Mouse (Mus musculus) liver, embryonic 11.5 days (tissue): ENCODE measurements around the gene F8. TPM values are rescaled to one million over a fixed set of nuclear protein-coding genes. Genes with fewer than 3 reads are reported as not detected.

Source experiments
- ATAC-seq: fragments of 200-750 bp; cut with Nextera tagmentation; replicated peaks from 2 replicates; pipeline ENCODE4 v1.8.0; 2017; ENCODE audit warnings: moderate number of reproducible peaks, mild to moderate bottlenecking, moderate TSS enrichment, moderate library complexity; ENCODE audit not compliant: low FRiP score
- DNase-seq: peaks from one replicate; pipeline ENCODE4 v3.0.0-alpha.2; 2017; ENCODE audit warnings: low spot score
- H3K27ac ChIP-seq: fragments of 300-500 bp; sonication (generic); 2 replicates; pipeline ENCODE4 v1.5.1; 2014; ENCODE audit warnings: mild to moderate bottlenecking, low read depth, low read length, control low read depth
- H3K27me3 ChIP-seq: fragments of 300-500 bp; sonication (generic); replicated peaks from 2 replicates; pipeline ENCODE4 v1.6.1; 2014; ENCODE audit warnings: low read length, mixed read lengths; ENCODE audit not compliant: control insufficient read depth, insufficient read depth
- H3K36me3 ChIP-seq: fragments of 300-500 bp; sonication (generic); 2 replicates; pipeline ENCODE4 v1.6.1; 2014; ENCODE audit warnings: mild to moderate bottlenecking, low read length, moderate library complexity, mixed read lengths; ENCODE audit not compliant: control insufficient read depth, insufficient read depth
- H3K4me1 ChIP-seq: fragments of 300-500 bp; sonication (generic); replicated peaks from 2 replicates; pipeline ENCODE4 v1.6.1; 2014; ENCODE audit warnings: low read length, mixed read lengths; ENCODE audit not compliant: control insufficient read depth, insufficient read depth
- H3K4me2 ChIP-seq: fragments of 300-500 bp; sonication (generic); 2 replicates; pipeline ENCODE4 v1.6.1; 2014; ENCODE audit warnings: mild to moderate bottlenecking, control low read depth, moderate library complexity
- H3K4me3 ChIP-seq: fragments of 300-500 bp; sonication (generic); 2 replicates; pipeline ENCODE4 v1.5.1; 2014; ENCODE audit warnings: low read depth, low read length, control low read depth
- H3K9ac ChIP-seq: fragments of 300-500 bp; sonication (generic); 2 replicates; pipeline ENCODE4 v1.6.1; 2014; ENCODE audit warnings: low read depth, low read length, control low read depth
- H3K9me3 ChIP-seq: fragments of 300-500 bp; sonication (generic); 2 replicates; pipeline ENCODE4 v1.6.1; 2016; ENCODE audit warnings: low read length, inconsistent platforms, mixed read lengths; ENCODE audit not compliant: control insufficient read depth
- WGBS: fragments of 180-500 bp; shearing (Covaris S2); extraction: QIAGEN DNeasy Blood & Tissue Kit; methylation state at CpG from one replicate; pipeline ENCODE4 v1.1.7; 2014; 5-methylcytosine and 5-hydroxymethylcytosine counted together
- polyA plus RNA-seq: library from polyadenylated mRNA; unstranded; fragments of >200 nt; fragmentation: Nextera tagmentation; extraction: Ambion mirVana; gene quantifications from 2 replicates; pipeline ENCODE4 v1.2.1, GENCODE M21; 2014

The F8 gene
- polyA plus RNA-seq, 1 experiment from 2014 or later = 1.5 TPM

DNA sequence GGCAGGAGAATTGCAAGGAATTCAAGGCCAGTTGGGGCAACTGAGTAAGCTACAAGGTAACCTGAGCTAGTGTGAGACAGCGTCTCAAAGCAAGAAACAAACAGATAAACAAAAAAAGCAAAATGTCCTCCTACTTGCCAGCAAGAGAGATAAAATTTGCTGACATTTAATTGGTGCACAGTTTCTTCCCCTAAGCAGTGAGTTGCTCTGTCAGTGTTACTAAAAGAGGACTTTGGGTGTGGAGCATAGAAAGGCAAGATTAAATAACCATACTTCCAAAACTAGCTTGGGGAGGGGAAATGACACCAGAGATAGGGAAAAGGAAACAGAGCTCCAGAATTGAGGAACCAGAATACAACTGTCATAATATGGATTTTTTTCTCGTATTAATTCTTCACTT is 252.9 kb downstream of the F8 start:
- Histone ChIP-seq H3K4me3 (no peak overlapping the region; the same call in 1 of the 2 replicates), H3K36me3 (no peaks in the 10 kb centered on the region), H3K27me3 (no peaks in the 10 kb centered on the region), H3K9ac (no peak overlapping the region), H3K4me2 (peak overlapping the region; percentile 63), H3K9me3 (no peaks in the 10 kb centered on the region), H3K27ac (peak overlapping the region; percentile 8; the same call in 1 of the 2 replicates), H3K4me1 (no peaks in the 10 kb centered on the region)
- ATAC-seq (peak; percentile 25; the same call in 1 of the 2 replicates), DNase-seq (no peak)
- 43% methylated on average over 2 of the region's 2 CpGs for WGBS

DNA sequence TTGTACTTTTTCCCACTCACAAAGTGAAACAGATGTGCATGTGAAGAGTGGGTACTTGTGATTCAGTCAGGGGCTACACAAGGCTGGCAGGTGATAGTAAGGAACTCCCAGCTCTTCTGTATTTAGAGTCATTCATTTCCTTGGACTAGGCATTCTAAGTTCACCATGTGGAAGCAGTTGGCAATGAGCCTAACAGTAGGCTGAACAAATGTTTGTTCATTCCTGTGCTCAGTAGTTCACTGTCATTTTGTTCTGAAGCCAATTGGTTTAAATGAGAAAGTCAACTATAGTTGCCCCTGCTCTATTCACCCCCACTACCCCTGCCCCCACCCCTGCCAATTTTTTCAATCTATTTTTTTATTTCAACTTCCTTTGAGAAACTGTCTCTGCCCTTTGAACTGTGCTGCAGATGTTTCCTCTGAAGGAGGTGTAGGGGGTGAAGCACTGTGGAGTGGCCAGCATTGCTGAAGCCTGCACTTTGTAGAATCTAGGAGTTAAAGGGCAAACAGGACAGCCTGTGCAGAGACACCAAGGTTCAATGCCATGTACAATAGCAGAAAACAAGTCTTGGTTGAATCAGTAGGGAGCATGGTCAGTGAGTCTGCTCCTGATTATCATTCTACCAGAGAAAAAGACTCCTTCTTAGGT is 254.0 kb downstream of the F8 start:
- no peak overlapping the region for H3K9ac ChIP-seq
- DNase-seq (no peak), ATAC-seq (no peak)
- 0 out of 2 replicates have a peak overlapping the region, but pooled peaks have one; percentile 4 for H3K27ac ChIP-seq
- H3K27me3 ChIP-seq = no peaks in the 10 kb centered on the region
- peak overlapping the region; percentile 51 for H3K4me2 ChIP-seq
- no peak overlapping the region for H3K4me3 ChIP-seq
- H3K36me3 ChIP-seq = no peaks in the 10 kb centered on the region
- H3K4me1 ChIP-seq = no peaks in the 10 kb centered on the region
- H3K9me3 ChIP-seq = no peaks in the 10 kb centered on the region

- H3K27ac ChIP-seq = no peak overlapping the region
- no peaks in the 10 kb centered on the region for H3K27me3 ChIP-seq
- no peaks in the 10 kb centered on the region for H3K9me3 ChIP-seq
- no peak for DNase-seq
- no peak for ATAC-seq
- no peak overlapping the region for H3K4me2 ChIP-seq
- H3K36me3 ChIP-seq = no peaks in the 10 kb centered on the region
- no peak overlapping the region for H3K9ac ChIP-seq
- H3K4me3 ChIP-seq = no peak overlapping the region
- H3K4me1 ChIP-seq = no peaks in the 10 kb centered on the region
These were observed 255.5 kb downstream of the F8 start for GRCm38 (mm10) chrX:75126893-75127292.

DNA sequence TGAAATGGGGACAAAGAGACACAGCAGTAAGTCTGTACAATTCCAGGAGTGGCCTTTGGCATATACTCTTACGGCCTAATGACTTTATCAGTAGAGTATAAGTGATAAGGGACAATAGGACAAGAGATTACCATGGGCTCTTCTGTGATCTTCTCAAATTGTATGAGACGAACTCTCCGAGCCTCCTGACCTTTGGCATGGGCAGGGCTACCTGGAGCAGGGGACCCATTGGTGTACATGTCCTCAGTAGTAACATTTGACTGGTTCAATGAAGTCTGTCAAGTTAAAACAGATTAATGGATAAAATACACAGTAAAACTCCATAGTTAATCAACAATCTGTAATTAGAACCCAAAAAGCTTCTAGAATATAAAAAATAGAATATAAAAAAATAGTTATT is 256.8 kb downstream of the F8 start:
- no peak overlapping the region for H3K9ac ChIP-seq
- no peak overlapping the region for H3K4me2 ChIP-seq
- ATAC-seq (no peak), DNase-seq (no peak)
- no peaks in the 10 kb centered on the region for H3K36me3 ChIP-seq
- no peak overlapping the region for H3K4me3 ChIP-seq
- no peaks in the 10 kb centered on the region for H3K4me1 ChIP-seq
- H3K27me3 ChIP-seq = no peaks in the 10 kb centered on the region
- no peaks in the 10 kb centered on the region for H3K9me3 ChIP-seq
- 66% methylated on average over 3 of the region's 3 CpGs for WGBS
- no peak overlapping the region for H3K27ac ChIP-seq

Other genes starting within 250 kb of the F8 start
- not detected in 2 replicates for gene Smim9, start 218.8 kb downstream of the F8 start, polyA plus RNA-seq
- 46.3 and 50.5 TPM in 2 replicates for gene Fundc2, start 216 bp downstream of the F8 start, polyA plus RNA-seq
- 15.3 and 19.1 TPM in 2 replicates for gene Cmc4, start 34.0 kb upstream of the F8 start, polyA plus RNA-seq
- 7.7 and 8.1 TPM in 2 replicates for gene Mtcp1, start 34.0 kb upstream of the F8 start, polyA plus RNA-seq
- gene Brcc3, start 34.0 kb upstream of the F8 start, polyA plus RNA-seq = 57.6 and 64.8 TPM in 2 replicates
- 155 and 173 TPM in 2 replicates for gene Vbp1, start 131.7 kb upstream of the F8 start, polyA plus RNA-seq
- 0.43 and 0.52 TPM in 2 replicates for gene Rab39b, start 195.6 kb upstream of the F8 start, polyA plus RNA-seq